Mouse (Mus musculus) kidney, embryonic 14.5 days (tissue): ENCODE data around the gene Olfr45. TPM values are rescaled to one million over a fixed set of nuclear protein-coding genes. Genes with fewer than 3 reads are reported as not detected.
"Not testable (repeated sequence)": the region's sequence is repeated elsewhere in the genome, so short reads cannot be mapped to it uniquely, and the experiment has no call there.

Source experiments
- ATAC-seq: fragments of 200-750 bp; cut with Nextera tagmentation; 2 replicates; pipeline ENCODE4 v1.8.0; 2017; ENCODE audit warnings: moderate number of reproducible peaks, mild to moderate bottlenecking, moderate TSS enrichment, moderate library complexity; ENCODE audit not compliant: low FRiP score, low TSS enrichment
- H3K27ac ChIP-seq: fragments of 300-500 bp; sonication (generic); 2 replicates; pipeline ENCODE4 v1.5.1; 2014; ENCODE audit warnings: low read depth, mild to moderate bottlenecking, low read length, moderate library complexity, mixed read lengths
- H3K27me3 ChIP-seq: fragments of 300-500 bp; sonication (generic); 2 replicates; pipeline ENCODE4 v1.6.1; 2014; ENCODE audit warnings: mild to moderate bottlenecking, low read length; ENCODE audit not compliant: control insufficient read depth, insufficient read depth
- H3K36me3 ChIP-seq: fragments of 300-500 bp; sonication (generic); 2 replicates; pipeline ENCODE4 v1.6.1; 2014; ENCODE audit warnings: low read length, mixed read lengths; ENCODE audit not compliant: control insufficient read depth, insufficient read depth
- H3K4me1 ChIP-seq: fragments of 300-500 bp; sonication (generic); 2 replicates; pipeline ENCODE4 v1.6.1; 2014; ENCODE audit warnings: low read length, mixed read lengths; ENCODE audit not compliant: control insufficient read depth, insufficient read depth
- H3K4me2 ChIP-seq: fragments of 300-500 bp; sonication (generic); replicated peaks from 2 replicates; pipeline ENCODE4 v1.6.1; 2014; ENCODE audit warnings: low read depth, mild to moderate bottlenecking, low read length
- H3K4me3 ChIP-seq: fragments of 300-500 bp; sonication (generic); 2 replicates; pipeline ENCODE4 v1.5.1; 2014; ENCODE audit warnings: mild to moderate bottlenecking, low read length
- H3K9ac ChIP-seq: fragments of 300-500 bp; sonication (generic); 2 replicates; pipeline ENCODE4 v1.6.1; 2014; ENCODE audit warnings: low read depth, mild to moderate bottlenecking, low read length, moderate library complexity
- H3K9me3 ChIP-seq: fragments of 300-500 bp; sonication (generic); 2 replicates; pipeline ENCODE4 v1.6.1; 2016; ENCODE audit warnings: low read length; ENCODE audit not compliant: control insufficient read depth
- WGBS: fragments of 180-500 bp; shearing (Covaris S2); extraction: QIAGEN DNeasy Blood & Tissue Kit; methylation state at CpG from one replicate; pipeline ENCODE4 v1.1.7; 2014; 5-methylcytosine and 5-hydroxymethylcytosine counted together
- polyA plus RNA-seq: library from polyadenylated mRNA; unstranded; fragments of >200 nt; fragmentation: Nextera tagmentation; extraction: Ambion mirVana; gene quantifications from 2 replicates; pipeline ENCODE4 v1.2.1, GENCODE M21; 2014

The Olfr45 gene
- not detected in 2 replicates for polyA plus RNA-seq

GRCm38 (mm10) chr7:140681651-140682050 is at the start of gene Olfr45:
TSS of gene Olfr45 (plus strand) at chr7:140681951.
- Histone ChIP-seq H3K36me3 (no peaks in the 10 kb centered on the region), H3K9me3 (no peaks in the 10 kb centered on the region; the same call in 1 of the 2 replicates), H3K27me3 (no peaks in the 10 kb centered on the region), H3K9ac (no peak within 1 kb of the TSS), H3K4me2 (no peak within 1 kb of the TSS), H3K4me3 (no peak within 1 kb of the TSS), H3K4me1 (no peaks in the 10 kb centered on the region), H3K27ac (no peak within 1 kb of the TSS)
- no peak for ATAC-seq
- WGBS = 95% methylated on average over 1 of the region's 1 CpGs

- ATAC-seq = no peak
- Histone ChIP-seq H3K9me3 (no peaks in the 10 kb centered on the region), H3K4me1 (no peaks in the 10 kb centered on the region), H3K27me3 (no peaks in the 10 kb centered on the region), H3K4me3 (no peak within 1 kb of the TSS), H3K27ac (no peak within 1 kb of the TSS), H3K9ac (no peak within 1 kb of the TSS), H3K4me2 (no peak within 1 kb of the TSS), H3K36me3 (no peaks in the 10 kb centered on the region)
- WGBS = 84% methylated on average over 1 of the region's 1 CpGs
These were observed 35.6 kb upstream of the Olfr45 start, which contains the start of gene Olfr53 for GRCm38 (mm10) chr7:140646152-140646551. TSS of gene Olfr53 (plus strand) at chr7:140646452.

- no peaks in the 10 kb centered on the region for H3K36me3 ChIP-seq
- ATAC-seq = no peak
- H3K4me2 ChIP-seq = no peak within 1 kb of the TSS
- H3K9ac ChIP-seq = no peak within 1 kb of the TSS
- WGBS = 79% methylated on average over 4 of the region's 4 CpGs
- no peaks in the 10 kb centered on the region for H3K9me3 ChIP-seq
- H3K27me3 ChIP-seq = no peaks in the 10 kb centered on the region
- no peak within 1 kb of the TSS for H3K27ac ChIP-seq
- no peaks in the 10 kb centered on the region for H3K4me1 ChIP-seq
- no peak within 1 kb of the TSS for H3K4me3 ChIP-seq
These were observed 22.1 kb upstream of the Olfr45 start, which contains the start of gene Olfr539 for GRCm38 (mm10) chr7:140659630-140660029. TSS of gene Olfr539 (plus strand) at chr7:140659930.

- not testable (repeated sequence) for H3K27ac ChIP-seq, H3K9ac ChIP-seq, H3K4me1 ChIP-seq, H3K4me2 ChIP-seq, H3K9me3 ChIP-seq, H3K4me3 ChIP-seq, ATAC-seq, H3K36me3 ChIP-seq, H3K27me3 ChIP-seq
- 85% methylated on average over 3 of the region's 3 CpGs for WGBS
These were observed 11.1 kb upstream of the Olfr45 start for GRCm38 (mm10) chr7:140670693-140671092.

- no peaks in the 10 kb centered on the region; the same call in 1 of the 2 replicates for H3K9me3 ChIP-seq
- H3K27me3 ChIP-seq = no peaks in the 10 kb centered on the region
- H3K9ac ChIP-seq = no peak overlapping the region
- H3K36me3 ChIP-seq = no peaks in the 10 kb centered on the region
- no peak overlapping the region for H3K4me2 ChIP-seq
- H3K4me3 ChIP-seq = no peak overlapping the region
- H3K27ac ChIP-seq = no peak overlapping the region
- WGBS = under 1% methylated on average over 6 of the region's 6 CpGs
- no peak; the same call in 1 of the 2 replicates for ATAC-seq
- no peaks in the 10 kb centered on the region for H3K4me1 ChIP-seq
These were observed 5.9 kb upstream of the Olfr45 start for GRCm38 (mm10) chr7:140675863-140676262.

- not testable (repeated sequence) for H3K36me3 ChIP-seq, H3K27ac ChIP-seq, H3K27me3 ChIP-seq, H3K4me1 ChIP-seq, H3K9ac ChIP-seq, ATAC-seq, H3K9me3 ChIP-seq, H3K4me3 ChIP-seq, H3K4me2 ChIP-seq
- 68% methylated on average over 4 of the region's 4 CpGs for WGBS
These were observed 2.2 kb upstream of the Olfr45 start for GRCm38 (mm10) chr7:140679591-140679990.

- no peak within 1 kb of the TSS for H3K4me2 ChIP-seq
- H3K36me3 ChIP-seq = no peaks in the 10 kb centered on the region
- H3K9ac ChIP-seq = no peak within 1 kb of the TSS
- ATAC-seq = no peak
- H3K9me3 ChIP-seq = no peaks in the 10 kb centered on the region
- H3K27me3 ChIP-seq = no peaks in the 10 kb centered on the region
- no peak within 1 kb of the TSS for H3K4me3 ChIP-seq
- H3K27ac ChIP-seq = no peak within 1 kb of the TSS
- H3K4me1 ChIP-seq = no peaks in the 10 kb centered on the region
These were observed 15.2 kb downstream of the Olfr45 start, which contains the start of gene Olfr541 for GRCm38 (mm10) chr7:140696967-140697366. TSS of gene Olfr541 (plus strand) at chr7:140697267.

GRCm38 (mm10) chr7:140706348-140706747 is 24.6 kb downstream of the Olfr45 start:
- H3K9ac ChIP-seq = no peak overlapping the region
- H3K36me3 ChIP-seq = no peaks in the 10 kb centered on the region
- H3K27ac ChIP-seq = no peak overlapping the region
- 69% methylated on average over 2 of the region's 2 CpGs for WGBS
- no peaks in the 10 kb centered on the region for H3K27me3 ChIP-seq
- H3K9me3 ChIP-seq = no peaks in the 10 kb centered on the region
- H3K4me3 ChIP-seq = no peak overlapping the region
- H3K4me2 ChIP-seq = no peak overlapping the region
- no peak for ATAC-seq
- no peaks in the 10 kb centered on the region for H3K4me1 ChIP-seq

- H3K4me3 ChIP-seq = no peak overlapping the region
- no peak overlapping the region for H3K4me2 ChIP-seq
- no peaks in the 10 kb centered on the region for H3K4me1 ChIP-seq
- no peak overlapping the region for H3K27ac ChIP-seq
- WGBS = 85% methylated on average over 6 of the region's 6 CpGs
- no peak overlapping the region for H3K9ac ChIP-seq
- H3K36me3 ChIP-seq = no peaks in the 10 kb centered on the region
- ATAC-seq = no peak
- no peaks in the 10 kb centered on the region for H3K9me3 ChIP-seq
- no peaks in the 10 kb centered on the region for H3K27me3 ChIP-seq
These were observed 26.0 kb downstream of the Olfr45 start for GRCm38 (mm10) chr7:140707536-140708284.
